14 mouse cellular contexts compared by ENCODE assay signal in the genomic region with DNA sequence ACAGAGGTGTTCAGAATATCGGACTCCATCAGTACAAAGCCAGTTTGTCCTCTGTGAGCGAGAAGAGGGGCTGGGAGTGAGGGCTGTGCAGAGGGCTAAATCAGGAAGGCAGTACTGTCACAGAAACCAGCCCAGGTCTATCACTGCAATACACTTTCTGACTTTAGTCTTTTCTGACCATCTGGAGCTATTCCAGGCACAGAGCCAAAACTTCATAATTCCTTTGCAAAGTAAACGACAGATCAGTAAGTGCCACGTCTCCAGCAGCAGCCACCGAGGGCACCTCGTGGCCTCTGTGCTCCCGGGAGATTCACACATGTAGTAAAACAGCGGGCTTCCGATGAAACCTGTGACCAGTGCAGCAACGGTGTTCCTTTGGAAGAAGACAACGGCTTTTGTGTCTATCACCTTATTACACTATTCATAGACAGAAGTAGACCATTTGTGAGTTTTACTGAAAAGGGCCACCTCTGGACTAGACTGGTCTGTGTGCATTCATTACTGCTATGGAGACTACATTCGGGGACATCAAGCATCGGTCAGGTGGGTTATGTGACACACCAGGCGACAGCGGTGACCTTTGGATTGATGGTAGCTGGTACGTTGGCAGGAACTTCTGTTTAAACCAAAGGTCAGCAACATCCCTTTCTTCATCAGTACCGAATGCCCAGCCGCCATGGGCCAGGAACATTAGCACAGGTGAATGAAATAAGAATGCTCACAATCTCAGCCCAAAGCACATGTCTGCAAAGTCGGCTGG. TPM values are rescaled to one million over a fixed set of nuclear protein-coding genes. Genes with fewer than 3 reads are reported as not detected.
DNase-seq lines count a peak whose midpoint lies in the region; ATAC-seq and TF ChIP-seq lines count a peak whose summit lies in the region.
"Had no signal": no experiment of that assay in that cellular context is flagged by ENCODE, and none has a peak within 500 bp of the region (broad histone marks: within the 10 kb centered on the region; RNA-seq: fewer than 3 reads in every experiment).

No protein-coding gene starts in this region.

- H3K9ac ChIP-seq in heart, embryonic 12.5 days = no peak overlapping the region; the same call in 1 of the 2 replicates
- no peak overlapping the region for H3K9ac ChIP-seq in heart, adult 2 months (ENCODE audit: low read depth, low read length)
- H3K9ac ChIP-seq in kidney, embryonic 16.5 days (replicated peaks; ENCODE audit: low read length) = no peak overlapping the region
- H3K9ac ChIP-seq in kidney, embryonic 14.5 days (ENCODE audit: low read depth, low read length) = no peak overlapping the region
- H3K9ac ChIP-seq in intestine, embryonic 15.5 days = no peak overlapping the region
- H3K9ac ChIP-seq: embryonic facial prominence, embryonic 13.5 days; limb, embryonic 12.5 days had no signal

- no peak for DNase-seq in heart, adult 2 months
- peak; percentile 46 for DNase-seq in 416B (ENCODE audit: low read depth)
- no peak for DNase-seq in layer of hippocampus, postnatal 36 days
- no peak for DNase-seq in frontal cortex, postnatal 10 days (ENCODE audit: low spot score in 2 of 2)
- DNase-seq: cerebellum, adult 9-10 months; right cerebral cortex, adult 18-20 months had no signal

- H3K4me3 ChIP-seq in heart, embryonic 12.5 days = no peak overlapping the region
- H3K4me3 ChIP-seq in heart, adult 2 months = no peak overlapping the region
- no peak overlapping the region for H3K4me3 ChIP-seq in kidney, embryonic 16.5 days (ENCODE audit: low read length)
- H3K4me3 ChIP-seq in kidney, embryonic 14.5 days (ENCODE audit: low read length) = no peak overlapping the region
- no peak overlapping the region for H3K4me3 ChIP-seq in intestine, embryonic 15.5 days (replicated peaks)
- H3K4me3 ChIP-seq: embryonic facial prominence, embryonic 13.5 days; heart, embryonic 10.5 days; limb, embryonic 12.5 days had no signal

- peaks cover 71% of the 10 kb centered on the region for H3K4me1 ChIP-seq in heart, embryonic 12.5 days (replicated peaks)
- peaks cover 30% of the 10 kb centered on the region for H3K4me1 ChIP-seq in heart, adult 2 months (ENCODE audit: control insufficient read depth, insufficient read depth, low read length)
- peaks cover 70% of the 10 kb centered on the region for H3K4me1 ChIP-seq in kidney, embryonic 16.5 days (ENCODE audit: insufficient read depth, low read length)
- peaks cover 48% of the 10 kb centered on the region for H3K4me1 ChIP-seq in kidney, embryonic 14.5 days (ENCODE audit: control insufficient read depth, insufficient read depth, low read length)
- peaks cover 38% of the 10 kb centered on the region for H3K4me1 ChIP-seq in intestine, embryonic 15.5 days (replicated peaks)

- ATAC-seq in heart, embryonic 12.5 days (ENCODE audit: insufficient number of reproducible peaks, low FRiP score) = no peak
- ATAC-seq in kidney, embryonic 16.5 days (ENCODE audit: low FRiP score, low TSS enrichment) = no peak
- no peak for ATAC-seq in kidney, embryonic 14.5 days (ENCODE audit: low FRiP score, low TSS enrichment)
- ATAC-seq in intestine, embryonic 15.5 days = 0 out of 2 replicates have a peak, but pooled peaks have one; percentile 18

- TF ChIP-seq CTCF in heart, adult 2 months (IDR thresholded peaks at IDR 0.05) = no peak

- H3K27me3 ChIP-seq in heart, embryonic 12.5 days (replicated peaks) = no peaks in the 10 kb centered on the region
- H3K27me3 ChIP-seq in heart, adult 2 months (ENCODE audit: control insufficient read depth, insufficient read depth, low read length) = no peaks in the 10 kb centered on the region
- no peaks in the 10 kb centered on the region for H3K27me3 ChIP-seq in kidney, embryonic 16.5 days (ENCODE audit: insufficient read depth, low read length)
- no peaks in the 10 kb centered on the region for H3K27me3 ChIP-seq in kidney, embryonic 14.5 days (ENCODE audit: control insufficient read depth, insufficient read depth, low read length)
- H3K27me3 ChIP-seq in intestine, embryonic 15.5 days (replicated peaks) = no peaks in the 10 kb centered on the region
- H3K27me3 ChIP-seq: CH12.LX; embryonic facial prominence, embryonic 13.5 days; limb, embryonic 12.5 days had no signal

- H3K27ac ChIP-seq in heart, embryonic 12.5 days (ENCODE audit: poor library complexity, severe bottlenecking) = peak overlapping the region; percentile 66
- H3K27ac ChIP-seq in heart, adult 2 months = no peak overlapping the region
- peak overlapping the region; percentile 72 for H3K27ac ChIP-seq in kidney, embryonic 16.5 days (ENCODE audit: low read length)
- no peak overlapping the region for H3K27ac ChIP-seq in kidney, embryonic 14.5 days (ENCODE audit: low read depth, low read length)
- H3K27ac ChIP-seq in intestine, embryonic 15.5 days = no peak overlapping the region
- H3K27ac ChIP-seq: embryonic facial prominence, embryonic 13.5 days; heart, embryonic 10.5 days; limb, embryonic 12.5 days had no signal

- peak overlapping the region; percentile 12; the same call in 1 of the 2 replicates for H3K4me2 ChIP-seq in heart, embryonic 12.5 days
- H3K4me2 ChIP-seq in kidney, embryonic 16.5 days (replicated peaks; ENCODE audit: low read depth, low read length) = no peak overlapping the region
- H3K4me2 ChIP-seq in kidney, embryonic 14.5 days (replicated peaks; ENCODE audit: low read depth, low read length) = no peak overlapping the region
- no peak overlapping the region for H3K4me2 ChIP-seq in intestine, embryonic 15.5 days (replicated peaks)
- H3K4me2 ChIP-seq: embryonic facial prominence, embryonic 13.5 days; limb, embryonic 12.5 days had no signal

- TF ChIP-seq POLR2A in heart, adult 2 months (IDR thresholded peaks at IDR 0.05; ENCODE audit: insufficient read depth, low read depth, low read length) = no peak

- H3K9me3 ChIP-seq in heart, embryonic 12.5 days (replicated peaks) = no peaks in the 10 kb centered on the region
- H3K9me3 ChIP-seq in kidney, embryonic 16.5 days (ENCODE audit: low read length) = no peaks in the 10 kb centered on the region
- H3K9me3 ChIP-seq in kidney, embryonic 14.5 days (ENCODE audit: control insufficient read depth, low read length) = no peaks in the 10 kb centered on the region; the same call in 1 of the 2 replicates
- no peaks in the 10 kb centered on the region for H3K9me3 ChIP-seq in intestine, embryonic 15.5 days
- H3K9me3 ChIP-seq: heart, embryonic 10.5 days; limb, embryonic 12.5 days had no signal

- 60% methylated on average over 19 of the region's 19 CpGs for WGBS in heart, embryonic 12.5 days
- 57% methylated on average over 19 of the region's 19 CpGs for WGBS in heart, adult 2 months
- WGBS in kidney, embryonic 16.5 days = 61% methylated on average over 19 of the region's 19 CpGs
- 65% methylated on average over 19 of the region's 19 CpGs for WGBS in kidney, embryonic 14.5 days
- WGBS in intestine, embryonic 15.5 days = 59% methylated on average over 19 of the region's 19 CpGs

- peaks cover 19% of the 10 kb centered on the region for H3K36me3 ChIP-seq in heart, embryonic 12.5 days
- peaks cover 6% of the 10 kb centered on the region; the same call in 1 of the 2 replicates for H3K36me3 ChIP-seq in heart, adult 2 months (ENCODE audit: control insufficient read depth, insufficient read depth, low read length)
- H3K36me3 ChIP-seq in kidney, embryonic 16.5 days (ENCODE audit: insufficient read depth, low read length) = no peaks in the 10 kb centered on the region
- H3K36me3 ChIP-seq in kidney, embryonic 14.5 days (ENCODE audit: control insufficient read depth, insufficient read depth, low read length) = peaks cover 6% of the 10 kb centered on the region; the same call in 1 of the 2 replicates
- H3K36me3 ChIP-seq in intestine, embryonic 15.5 days = 0 out of 2 replicates have a peak, but pooled peaks cover 2% of the 10 kb centered on the region

- H3K79me2 ChIP-seq in heart, adult 2 months (replicated peaks; ENCODE audit: control insufficient read depth, insufficient read depth, low read length) = peaks cover 3% of the 10 kb centered on the region; the same call in 1 of the 2 replicates

- intact Hi-C loops in heart, adult 2 months (cut with DNase I) = no loop called here

- no peak for TF ChIP-seq EP300 in heart, adult 2 months (IDR thresholded peaks at IDR 0.05; ENCODE audit: insufficient read depth, low read depth, low read length)

RNA-seq across cellular contexts. Expression of a gene that starts 24.2 kb away (rescaled TPM):
- 36.8 and 43.6 TPM in 2 replicates for polyA plus RNA-seq in heart, embryonic 12.5 days (2016; fragmentation: Nextera tagmentation; extraction: Ambion mirVana)
- 10 to 100 TPM; 52.1 to 57.4 TPM for total RNA-seq in heart, adult 2 months (2021)
- polyA plus RNA-seq in heart, adult 2 months (2012; rRNA removed) = 15.3 and 24.7 TPM in 2 replicates
- 29.8 and 30.4 TPM in 2 replicates for polyA plus RNA-seq in kidney, embryonic 16.5 days (2015; fragmentation: Nextera tagmentation; extraction: Ambion mirVana)
- polyA plus RNA-seq in kidney, embryonic 14.5 days (2014; fragmentation: Nextera tagmentation; extraction: Ambion mirVana) = 18.5 and 28.7 TPM in 2 replicates
- 20.1 and 21.7 TPM in 2 replicates for polyA plus RNA-seq in intestine, embryonic 15.5 days (2015; fragmentation: Nextera tagmentation; extraction: Ambion mirVana)
- total RNA-seq in layer of hippocampus, postnatal 36 days (2021) = 10 to 100 TPM; 21.0 to 22.9 TPM

Comparison
In these comparisons a context has a peak if more than half of its experiments do, and no peak if none do; other contexts are left out.
1. H3K27ac ChIP-seq: peak in heart, embryonic 12.5 days (single experiment) and kidney, embryonic 16.5 days (single experiment); none in heart, adult 2 months (single experiment), kidney, embryonic 14.5 days (single experiment) and intestine, embryonic 15.5 days (single experiment).